Mouse (Mus musculus): ENCODE data around the gene Cpvl. TPM values are rescaled to one million over a fixed set of nuclear protein-coding genes. Genes with fewer than 3 reads are reported as not detected.

Cpvl gene
- not detected in 2 replicates for polyA plus RNA-seq (2012)

DNA sequence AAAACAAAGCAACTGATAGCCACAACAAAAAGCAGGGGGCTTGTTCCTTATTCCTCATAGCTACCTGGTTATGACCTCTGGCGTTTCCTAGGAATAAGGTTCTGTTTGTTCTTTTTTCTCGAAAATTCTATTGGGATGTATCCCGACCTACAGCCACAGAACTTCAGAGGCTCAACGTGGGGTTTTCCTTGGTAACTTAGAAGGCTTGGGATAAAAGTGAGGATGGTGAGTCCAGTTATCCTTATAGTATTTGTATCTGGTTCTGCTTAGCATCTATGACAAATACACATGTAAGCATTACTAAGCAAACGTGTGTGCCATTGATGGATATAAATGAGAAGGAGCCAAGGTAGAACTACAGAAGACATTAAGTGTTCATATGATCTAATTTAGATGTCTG is at the start of gene Cpvl:
Gene Cpvl (minus strand): TSS at position 101 of the 400 bp plus-strand sequence.
- no peak for TF ChIP-seq GATA1 (IDR thresholded peaks at IDR 0.05; ENCODE audit: low read length)

- no peak for TF ChIP-seq GATA1 (IDR thresholded peaks at IDR 0.05; ENCODE audit: low read length)
Measured at GRCm38 (mm10) chr6:54023846-54024245, 45.4 kb upstream of the Cpvl start.

DNA sequence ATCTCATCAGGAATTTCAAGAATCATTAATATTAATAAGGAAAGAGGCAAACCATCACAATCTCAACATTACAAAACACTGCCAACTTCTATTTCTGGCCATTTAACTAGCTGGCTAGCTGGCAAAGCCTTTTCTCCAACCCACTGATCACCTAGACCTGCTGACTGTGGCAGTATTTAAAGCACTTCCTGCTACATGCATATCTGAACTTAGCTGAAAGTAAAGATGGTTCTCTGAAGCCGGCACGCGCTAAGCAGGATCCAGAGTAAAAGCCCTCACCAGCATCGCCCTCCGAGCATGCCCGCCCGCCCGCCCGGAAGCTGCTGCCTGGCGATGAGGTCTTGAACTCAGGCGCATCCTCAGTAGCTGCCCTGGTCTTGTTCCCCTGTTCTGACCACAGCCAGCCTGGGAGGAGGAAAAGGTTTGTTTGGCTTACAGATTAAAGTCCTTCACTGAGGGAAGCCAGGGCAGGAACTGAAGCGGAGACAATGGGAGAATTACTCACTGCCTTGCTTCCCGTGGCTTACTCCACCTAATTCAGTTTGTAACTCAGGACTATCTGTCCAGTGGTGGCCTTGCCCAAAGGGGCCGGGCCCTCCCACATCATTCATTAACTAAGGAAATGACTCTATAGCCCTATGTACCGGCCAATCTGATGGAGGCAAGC is 42.8 kb upstream of the Cpvl start:
- no peak for TF ChIP-seq GATA1 (IDR thresholded peaks at IDR 0.05; ENCODE audit: low read length)

- TF ChIP-seq GATA1 (IDR thresholded peaks at IDR 0.05; ENCODE audit: low read length) = no peak
Measured at GRCm38 (mm10) chr6:54018861-54019260, 40.4 kb upstream of the Cpvl start.

GRCm38 (mm10) chr6:54018038-54018437 is 39.6 kb upstream of the Cpvl start:
- TF ChIP-seq GATA1 (IDR thresholded peaks at IDR 0.05; ENCODE audit: low read length) = no peak

- no peak for TF ChIP-seq GATA1 (IDR thresholded peaks at IDR 0.05; ENCODE audit: low read length)
Measured at GRCm38 (mm10) chr6:54012163-54012562, 33.7 kb upstream of the Cpvl start.

DNA sequence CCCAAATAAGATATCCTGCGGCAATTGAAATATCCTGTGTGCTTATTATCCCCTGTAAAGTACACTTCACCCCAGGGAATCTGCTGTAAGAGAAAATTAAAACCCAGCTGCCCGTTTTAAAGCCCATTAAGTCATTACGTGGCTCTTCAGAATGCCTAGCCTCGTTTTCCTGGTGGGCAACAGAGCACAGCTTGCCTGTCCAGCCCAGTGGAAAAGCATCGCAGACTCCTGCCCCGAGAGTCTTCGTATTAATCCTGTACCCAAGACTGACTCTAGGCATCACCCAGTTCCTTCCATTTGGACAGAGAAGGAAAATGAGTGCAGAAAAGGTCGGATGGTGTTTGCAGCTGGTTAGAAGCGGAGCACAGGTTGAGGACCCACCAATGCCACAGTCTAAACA is 31.9 kb upstream of the Cpvl start:
- TF ChIP-seq GATA1 (IDR thresholded peaks at IDR 0.05; ENCODE audit: low read length) = no peak

DNA sequence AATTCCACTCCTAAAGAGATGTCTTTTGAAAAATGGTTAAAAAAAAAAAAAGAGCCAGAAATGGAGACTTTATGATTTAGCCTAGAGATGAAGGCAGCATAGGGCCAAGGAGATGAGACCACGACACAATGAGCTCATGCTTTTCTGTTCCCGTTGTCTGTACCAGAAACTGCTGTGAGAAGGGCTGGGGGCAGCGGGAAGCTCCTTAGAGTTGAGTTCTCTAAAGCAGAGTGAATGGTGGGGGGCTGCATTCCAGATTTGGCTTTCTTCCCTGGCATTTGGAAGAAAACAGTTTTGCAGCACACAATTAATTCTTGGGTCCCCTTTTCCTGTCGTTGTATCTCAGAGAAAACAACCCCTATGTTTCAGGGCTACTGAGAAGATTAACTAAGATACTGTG is 30.8 kb upstream of the Cpvl start:
- no peak for TF ChIP-seq GATA1 (IDR thresholded peaks at IDR 0.05; ENCODE audit: low read length)

DNA sequence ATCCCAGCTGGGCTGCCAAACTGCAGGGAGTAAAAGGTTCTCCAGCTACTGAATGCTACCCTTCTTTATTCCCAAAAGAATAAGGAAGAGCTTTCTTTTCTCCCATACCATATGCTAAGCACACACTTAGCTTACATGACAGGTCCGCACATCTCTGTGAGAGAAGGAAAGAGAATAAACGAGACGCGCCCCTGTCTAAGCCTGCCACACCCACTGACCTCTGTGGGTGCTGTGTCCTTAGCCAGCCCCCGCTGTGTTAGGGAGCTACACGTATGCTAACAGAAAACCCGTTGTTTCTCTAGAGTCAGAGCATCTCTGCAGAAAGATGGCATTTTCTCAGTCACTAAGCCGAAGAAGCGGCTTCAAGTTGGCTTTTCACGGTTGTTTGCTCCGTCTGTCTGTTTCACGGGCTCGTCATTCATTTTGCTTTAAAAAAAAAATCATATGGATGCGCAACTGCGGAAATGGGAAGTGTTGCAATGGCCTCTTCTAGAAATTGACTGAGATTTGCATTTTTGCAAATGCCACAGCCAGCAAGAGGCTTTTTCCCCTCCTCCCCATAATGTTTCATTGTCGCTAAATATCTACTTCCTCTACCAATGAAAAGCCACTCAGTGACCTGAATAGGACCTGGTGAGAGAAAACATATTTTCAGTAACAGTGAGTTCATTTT is 30.1 kb upstream of the Cpvl start:
- no peak for TF ChIP-seq GATA1 (IDR thresholded peaks at IDR 0.05; ENCODE audit: low read length)

DNA sequence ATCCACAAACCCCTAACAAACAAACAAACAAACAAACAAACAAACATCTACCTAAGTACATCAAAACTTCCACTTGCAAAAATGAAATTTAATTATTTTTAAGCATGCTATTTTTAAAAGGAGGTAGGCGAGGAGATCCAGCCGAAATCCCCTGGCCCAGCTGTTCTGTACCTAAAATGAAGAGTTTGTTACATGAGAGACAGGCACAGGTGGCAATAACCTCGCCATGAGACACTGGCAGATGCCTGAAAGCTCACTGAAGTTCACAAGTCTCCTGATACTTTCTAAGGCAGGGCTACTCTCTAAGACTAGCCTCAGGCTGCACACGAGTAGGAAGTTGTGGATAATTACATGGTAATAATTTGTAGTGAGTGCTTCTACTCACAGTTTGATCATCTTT is 26.8 kb upstream of the Cpvl start:
- TF ChIP-seq GATA1 (IDR thresholded peaks at IDR 0.05; ENCODE audit: low read length) = no peak

DNA sequence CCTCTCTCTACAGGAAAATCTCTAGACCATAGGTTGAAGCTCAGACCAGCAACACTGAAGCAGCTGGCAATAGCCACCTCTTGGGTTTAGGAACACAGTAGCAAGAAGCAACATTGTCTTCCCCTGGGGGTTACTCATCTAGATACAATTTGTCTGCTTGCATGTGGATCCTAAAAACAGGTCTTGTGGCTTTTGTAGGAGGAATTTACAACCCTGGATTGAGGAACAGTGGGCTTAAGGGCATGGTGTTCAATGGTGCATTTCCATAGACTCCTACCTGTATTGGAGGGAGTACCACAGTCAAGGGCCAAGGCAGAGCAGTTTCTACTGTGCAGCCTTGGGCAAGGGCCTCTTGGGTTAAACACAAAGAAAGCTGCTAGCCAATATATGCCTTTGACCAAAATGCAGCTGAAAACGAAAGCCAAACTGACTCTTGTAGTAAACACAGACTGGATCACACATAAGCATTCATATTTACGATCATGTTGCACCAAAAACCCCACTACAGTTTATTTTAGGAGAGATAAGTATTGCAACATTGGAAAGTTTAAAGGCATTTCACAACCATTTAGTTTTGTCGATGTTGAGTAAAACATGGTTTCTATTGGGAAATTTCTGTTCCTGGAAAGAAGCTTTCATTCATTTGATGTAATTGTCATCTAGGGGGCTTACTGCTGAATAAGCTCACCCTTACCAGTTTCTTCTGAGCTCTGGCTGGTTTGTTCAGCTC is 17.9 kb upstream of the Cpvl start:
- TF ChIP-seq GATA1 (IDR thresholded peaks at IDR 0.05; ENCODE audit: low read length) = no peak

DNA sequence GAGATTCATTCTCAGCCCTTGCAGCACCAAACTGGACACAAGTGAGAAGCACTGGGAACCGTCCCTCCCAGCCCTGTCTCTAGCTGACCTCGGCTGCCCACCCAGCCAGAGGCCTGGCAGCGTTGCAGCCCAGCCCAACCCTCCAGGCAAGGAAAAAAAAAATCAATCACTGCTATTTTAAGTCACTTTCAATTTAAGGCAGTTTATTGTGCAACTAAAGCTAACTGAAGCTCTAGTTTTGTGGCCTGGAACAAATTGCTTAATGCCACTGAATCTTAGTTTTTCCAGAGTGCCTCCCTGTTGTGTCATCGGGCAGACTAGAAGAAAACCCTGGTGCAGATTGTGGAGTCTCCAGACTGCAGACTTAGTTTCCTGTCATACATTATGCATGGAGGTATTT is 17.0 kb upstream of the Cpvl start:
- no peak for TF ChIP-seq GATA1 (IDR thresholded peaks at IDR 0.05; ENCODE audit: low read length)

DNA sequence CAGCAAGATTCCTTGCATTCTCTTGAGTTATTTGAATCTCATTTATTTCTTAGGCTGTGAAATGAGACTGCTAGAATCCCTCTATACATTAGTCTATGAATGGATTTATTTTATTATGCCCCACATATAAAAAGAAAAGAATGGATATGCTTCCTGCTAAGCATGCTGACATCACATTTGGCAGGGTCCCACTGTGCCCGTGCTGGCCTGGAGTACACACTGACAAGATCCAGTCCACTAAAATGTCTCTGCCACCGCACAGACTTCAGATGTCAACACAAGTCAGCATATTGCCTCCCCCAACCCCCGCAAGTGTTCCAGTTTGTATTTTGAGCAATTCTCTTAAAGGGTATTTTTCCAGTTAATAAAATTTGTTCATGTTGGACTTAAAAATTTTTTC is 13.9 kb upstream of the Cpvl start:
- TF ChIP-seq GATA1 (IDR thresholded peaks at IDR 0.05; ENCODE audit: low read length) = no peak

DNA sequence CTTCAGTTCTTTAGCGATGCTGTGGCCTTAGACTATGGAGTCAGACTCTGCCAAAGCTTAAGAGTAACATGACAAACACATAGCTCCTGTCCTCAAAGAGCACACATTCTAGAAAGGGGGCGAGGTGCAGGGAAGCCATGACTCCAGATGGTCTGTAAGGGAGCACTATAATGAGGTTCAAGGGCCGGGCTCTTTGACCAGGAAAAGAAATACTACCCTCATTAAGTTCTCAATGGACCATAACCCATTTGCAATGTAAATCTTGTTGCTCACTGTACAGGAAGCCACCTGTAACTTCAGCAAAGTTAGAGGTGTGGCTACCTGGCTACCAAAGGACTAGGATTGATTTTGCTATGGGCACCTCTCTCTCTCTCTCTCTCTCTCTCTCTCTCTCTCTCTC is 8.8 kb upstream of the Cpvl start:
- no peak for TF ChIP-seq GATA1 (IDR thresholded peaks at IDR 0.05; ENCODE audit: low read length)

DNA sequence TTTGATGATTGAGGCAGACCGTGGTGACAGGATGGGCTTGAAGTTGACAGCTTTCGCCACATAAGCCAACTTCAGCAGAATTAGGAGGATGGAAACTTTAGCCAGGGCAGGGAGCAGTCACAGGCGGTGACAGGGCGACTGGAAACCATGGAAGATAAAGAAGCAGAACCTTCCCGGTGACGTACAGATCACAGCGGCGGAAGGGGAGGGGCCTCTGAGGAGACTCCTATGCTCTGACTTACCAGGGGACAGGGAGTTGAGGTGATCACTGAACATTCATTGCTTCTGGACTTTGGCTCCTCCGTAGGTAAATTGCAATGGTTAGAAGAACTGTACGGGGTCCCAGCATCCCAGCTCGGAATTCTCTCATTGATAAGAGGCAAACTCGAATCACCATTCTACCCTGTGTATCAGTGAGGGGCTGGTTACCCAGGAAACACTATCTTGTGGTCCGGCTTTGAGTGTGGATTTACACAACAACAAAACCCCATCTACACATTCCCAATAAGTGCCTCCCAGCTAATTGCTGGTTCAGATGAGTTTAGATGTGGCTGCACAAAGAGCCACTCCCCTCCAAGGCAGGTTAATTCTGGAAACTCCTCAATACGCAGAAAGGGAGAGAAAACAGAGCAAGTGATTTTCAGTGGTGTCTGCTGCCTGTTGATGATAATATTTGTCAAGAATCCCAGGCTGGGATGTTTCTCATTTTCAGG is 8.0 kb upstream of the Cpvl start:
- TF ChIP-seq GATA1 (IDR thresholded peaks at IDR 0.05; ENCODE audit: low read length) = no peak

GRCm38 (mm10) chr6:53983820-53984219 is 5.3 kb upstream of the Cpvl start:
- no peak for TF ChIP-seq GATA1 (IDR thresholded peaks at IDR 0.05; ENCODE audit: low read length)
